Mouse (Mus musculus) stomach, postnatal 0 days (tissue): ENCODE measurements around the gene Ociad1.

Experiments
- CTCF ChIP-seq: IDR thresholded peaks from 2 replicates; pipeline ENCODE4 v1.5.1; 2016; ENCODE audit warnings: antibody characterized with exemption, low read depth, mild to moderate bottlenecking, moderate library complexity
- EP300 ChIP-seq: optimal IDR thresholded peaks from 2 replicates; pipeline ENCODE3; 2016; ENCODE audit warnings: antibody characterized with exemption

GRCm38 (mm10) chr5:73345254-73345653 is 52.7 kb downstream of the Ociad1 start:
- TF ChIP-seq CTCF = no peak
- no peak for TF ChIP-seq EP300
